Mouse (Mus musculus) cerebellum, postnatal 10 days (tissue): ENCODE results near the gene Srms.
"Not testable (repeated sequence)": the region's sequence is repeated elsewhere in the genome, so short reads cannot be mapped to it uniquely, and the experiment has no call there.

Experiments
- DNase-seq, 2 experiments: peaks; one replicate each; pipeline ENCODE4 v3.0.0; 2021; ENCODE audit warnings: mixed read lengths in 2 of 2

Srms gene

GRCm38 (mm10) chr2:181219538-181220216 is 6.7 kb upstream of the Srms start, which contains the start of gene Fndc11:
Gene Fndc11, plus strand, starts transcription at chr2:181220013.
- peak; percentile 78 for DNase-seq

GRCm38 (mm10) chr2:181218881-181219485 is 6.0 kb upstream of the Srms start:
- no peak for DNase-seq

- DNase-seq = no peak
These were observed 3.1 kb upstream of the Srms start for GRCm38 (mm10) chr2:181216037-181216436.

GRCm38 (mm10) chr2:181212389-181213020 is 480 bp downstream of the Srms start:
- DNase-seq = no peak

GRCm38 (mm10) chr2:181206118-181206517 is 6.9 kb downstream of the Srms start:
- DNase-seq = no peak

- DNase-seq = no peak
These were observed 7.3 kb downstream of the Srms start for GRCm38 (mm10) chr2:181205678-181206077.

- no peak for DNase-seq
These were observed 10.1 kb downstream of the Srms start for GRCm38 (mm10) chr2:181202886-181203285.

GRCm38 (mm10) chr2:181202422-181202821 is 10.6 kb downstream of the Srms start, which contains the start of gene Ptk6:
Gene Ptk6, minus strand, starts transcription at chr2:181202789.
- DNase-seq = no peak

- DNase-seq = no peak
These were observed 11.4 kb downstream of the Srms start for GRCm38 (mm10) chr2:181201606-181202005.

GRCm38 (mm10) chr2:181196628-181197300 is 16.2 kb downstream of the Srms start:
- no peak for DNase-seq

GRCm38 (mm10) chr2:181193044-181193443 is 19.9 kb downstream of the Srms start:
- no peak for DNase-seq

GRCm38 (mm10) chr2:181191936-181192335 is 21.0 kb downstream of the Srms start:
- no peak for DNase-seq

- not testable (repeated sequence) for DNase-seq
These were observed 21.6 kb downstream of the Srms start for GRCm38 (mm10) chr2:181191385-181191784.

- DNase-seq = no peak
These were observed 23.7 kb downstream of the Srms start for GRCm38 (mm10) chr2:181189321-181189720.

GRCm38 (mm10) chr2:181188681-181189080 is 24.3 kb downstream of the Srms start:
- no peak for DNase-seq

GRCm38 (mm10) chr2:181187121-181188000 is 25.6 kb downstream of the Srms start, which contains the start of gene Ppdpf:
Gene Ppdpf, plus strand, starts transcription at chr2:181187247.
- DNase-seq = peak; percentile 87 to 89

- peak; percentile 92 to 93 for DNase-seq
These were observed 26.4 kb downstream of the Srms start for GRCm38 (mm10) chr2:181186635-181187034.

- no peak for DNase-seq
These were observed 32.1 kb downstream of the Srms start for GRCm38 (mm10) chr2:181180898-181181297.

- no peak for DNase-seq
These were observed 34.5 kb downstream of the Srms start for GRCm38 (mm10) chr2:181178471-181178870.

- DNase-seq = no peak
These were observed 35.0 kb downstream of the Srms start for GRCm38 (mm10) chr2:181178015-181178414.

GRCm38 (mm10) chr2:181174646-181175045 is 38.3 kb downstream of the Srms start:
- DNase-seq = no peak

GRCm38 (mm10) chr2:181166469-181166868 is 46.5 kb downstream of the Srms start:
- no peak for DNase-seq
